ENCODE assay signal across 8 mouse cellular contexts in genomic region chr14:52101285-52102157, GRCm38 (mm10). TPM values are rescaled to one million over a fixed set of nuclear protein-coding genes. Genes with fewer than 3 reads are reported as not detected.
DNase-seq lines count a peak whose midpoint lies in the region; ATAC-seq and TF ChIP-seq lines count a peak whose summit lies in the region.

No protein-coding gene starts in this region.

- no peaks in the 10 kb centered on the region for H3K36me3 ChIP-seq in kidney, postnatal 0 days (ENCODE audit: insufficient read depth, low read length)
- H3K36me3 ChIP-seq in embryonic facial prominence, embryonic 10.5 days (replicated peaks): peaks cover 46% of the 10 kb centered on the region
- H3K36me3 ChIP-seq in intestine, embryonic 14.5 days (ENCODE audit: control insufficient read depth, insufficient read depth, low read length): peaks cover 26% of the 10 kb centered on the region
- peaks cover 21% of the 10 kb centered on the region for H3K36me3 ChIP-seq in myocyte (ENCODE audit: control insufficient read depth, insufficient read depth)

- WGBS in kidney, postnatal 0 days: 29% methylated on average over 1 of the region's 1 CpGs
- WGBS in embryonic facial prominence, embryonic 10.5 days: 88% methylated on average over 1 of the region's 1 CpGs
- WGBS in intestine, embryonic 14.5 days: 64% methylated on average over 1 of the region's 1 CpGs

- H3K4me1 ChIP-seq in kidney, postnatal 0 days (replicated peaks; ENCODE audit: insufficient read depth, low read length): peaks cover 26% of the 10 kb centered on the region
- H3K4me1 ChIP-seq in embryonic facial prominence, embryonic 10.5 days: peaks cover 31% of the 10 kb centered on the region
- H3K4me1 ChIP-seq in intestine, embryonic 14.5 days (replicated peaks; ENCODE audit: control insufficient read depth, insufficient read depth, low read length): peaks cover 20% of the 10 kb centered on the region

- ATAC-seq in kidney, postnatal 0 days (replicated peaks; ENCODE audit: low FRiP score, low read depth): no peak
- no peak for ATAC-seq in intestine, embryonic 14.5 days (replicated peaks; ENCODE audit: low FRiP score, low TSS enrichment, low read depth)

- no peak for DNase-seq in kidney, postnatal 0 days (ENCODE audit: low spot score)
- no peak for DNase-seq in kidney, adult 11 months
- DNase-seq in embryonic facial prominence, embryonic 10.5 days (ENCODE audit: low spot score): no peak
- DNase-seq in intestine, embryonic 14.5 days (ENCODE audit: low spot score): no peak
- DNase-seq in cerebellum, postnatal 14 days: no peak
- no peak for DNase-seq in adrenal gland, postnatal 36 days
- DNase-seq in kidney, adult 8-10 months: no peak

- H3K9me3 ChIP-seq in kidney, postnatal 0 days (replicated peaks; ENCODE audit: low read length): no peaks in the 10 kb centered on the region
- H3K9me3 ChIP-seq in embryonic facial prominence, embryonic 10.5 days: no peaks in the 10 kb centered on the region
- no peaks in the 10 kb centered on the region for H3K9me3 ChIP-seq in intestine, embryonic 14.5 days (ENCODE audit: control insufficient read depth, low read length)

- H3K9ac ChIP-seq in kidney, postnatal 0 days (ENCODE audit: low read depth, low read length): no peak overlapping the region
- H3K9ac ChIP-seq in intestine, embryonic 14.5 days (ENCODE audit: low read length): no peak overlapping the region

- no peak for TF ChIP-seq CTCF in kidney, postnatal 0 days (IDR thresholded peaks at IDR 0.05; ENCODE audit: low read depth)

- peak overlapping the region; percentile 67 for H3K4me2 ChIP-seq in kidney, postnatal 0 days (ENCODE audit: low read length)
- peak overlapping the region; percentile 89 for H3K4me2 ChIP-seq in intestine, embryonic 14.5 days (ENCODE audit: low read length)
- H3K4me2 ChIP-seq in myocyte (ENCODE audit: low read depth): peak overlapping the region; percentile 94

- H3K27ac ChIP-seq in kidney, postnatal 0 days: no peak overlapping the region
- H3K27ac ChIP-seq in embryonic facial prominence, embryonic 10.5 days (replicated peaks): no peak overlapping the region
- no peak overlapping the region for H3K27ac ChIP-seq in intestine, embryonic 14.5 days (ENCODE audit: low read depth)

- H3K27me3 ChIP-seq in kidney, postnatal 0 days (ENCODE audit: insufficient read depth, low read length): no peaks in the 10 kb centered on the region
- no peaks in the 10 kb centered on the region for H3K27me3 ChIP-seq in embryonic facial prominence, embryonic 10.5 days (replicated peaks; ENCODE audit: low read depth, poor library complexity, severe bottlenecking)
- no peaks in the 10 kb centered on the region for H3K27me3 ChIP-seq in intestine, embryonic 14.5 days (replicated peaks; ENCODE audit: control insufficient read depth, insufficient read depth, low read length)
- no peaks in the 10 kb centered on the region for H3K27me3 ChIP-seq in myocyte (ENCODE audit: control insufficient read depth, insufficient read depth, insufficient read length)

- peak overlapping the region; percentile 13; the same call in 1 of the 2 replicates for H3K4me3 ChIP-seq in kidney, postnatal 0 days (replicated peaks; ENCODE audit: low read depth, low read length)
- peak overlapping the region; percentile 98 for H3K4me3 ChIP-seq in embryonic facial prominence, embryonic 10.5 days
- peak overlapping the region; percentile 85 for H3K4me3 ChIP-seq in intestine, embryonic 14.5 days (ENCODE audit: low read depth, low read length)
- H3K4me3 ChIP-seq in myocyte: peak overlapping the region; percentile 99

- TF ChIP-seq POLR2A in myocyte (IDR thresholded peaks at IDR 0.05; ENCODE audit: insufficient read length, low read depth): no peak

- H3ac ChIP-seq in myocyte (ENCODE audit: control insufficient read depth, insufficient read length): no peak overlapping the region

- H3K79me2 ChIP-seq in myocyte (ENCODE audit: control insufficient read depth, insufficient read depth): peaks cover 72% of the 10 kb centered on the region

TF ChIP-seq in myocyte, 11 proteins besides CTCF, POLR2A, EP300 and RAD21:
- no peak for TF ChIP-seq TCF12 (IDR thresholded peaks at IDR 0.05; ENCODE audit: insufficient read depth, poor library complexity, severe bottlenecking)
- no peak for TF ChIP-seq E2F4 (IDR thresholded peaks at IDR 0.05; ENCODE audit: insufficient read depth)
- TF ChIP-seq MAX (IDR thresholded peaks at IDR 0.05; ENCODE audit: low read depth): no peak
- no peak for TF ChIP-seq MYOD1 (IDR thresholded peaks at IDR 0.05; ENCODE audit: control insufficient read depth in 1 of 3, insufficient read length in 2 of 3, low read depth in 2 of 3)
- TF ChIP-seq CEBPB (IDR thresholded peaks at IDR 0.05; ENCODE audit: insufficient read depth, poor library complexity, severe bottlenecking): no peak
- TF ChIP-seq MYOG (IDR thresholded peaks at IDR 0.05; ENCODE audit: control insufficient read depth in 1 of 3, insufficient read depth in 1 of 3, insufficient read length in 2 of 3, low read depth in 2 of 3): no peak
- no peak for TF ChIP-seq TCF3 (IDR thresholded peaks at IDR 0.05; ENCODE audit: insufficient read length, low read depth)
- TF ChIP-seq USF1 (IDR thresholded peaks at IDR 0.05; ENCODE audit: low read depth): no peak
- no peak for TF ChIP-seq SRF (IDR thresholded peaks at IDR 0.05; ENCODE audit: control insufficient read depth, insufficient read length, low read depth)
- TF ChIP-seq POLR2AphosphoS2 (IDR thresholded peaks at IDR 0.05; ENCODE audit: insufficient read length, low read depth): no peak
- TF ChIP-seq REST (IDR thresholded peaks at IDR 0.05; ENCODE audit: insufficient read depth, insufficient read length): no peak

RNA-seq across cellular contexts. Expression of gene Hnrnpc, which starts 2.3 kb away (rescaled TPM):
- 367 and 400 TPM in 2 replicates for polyA plus RNA-seq in kidney, postnatal 0 days (2015; fragmentation: Nextera tagmentation; extraction: Ambion mirVana)
- 893 and 906 TPM in 2 replicates for polyA plus RNA-seq in embryonic facial prominence, embryonic 10.5 days (2016; fragmentation: Nextera tagmentation; extraction: Ambion mirVana)
- 530 and 607 TPM in 2 replicates for polyA plus RNA-seq in intestine, embryonic 14.5 days (2014; fragmentation: Nextera tagmentation; extraction: Ambion mirVana)
- 147 TPM for polyA plus RNA-seq in myocyte (2012; fragmentation: generic; extraction: Trizol)
- total RNA-seq in adrenal gland, postnatal 36 days (2021): 100 to 1,000 TPM; 209 to 332 TPM

RNA-seq across cellular contexts. Expression of gene Rpgrip1, which starts 9.0 kb away (rescaled TPM):
- polyA plus RNA-seq in kidney, postnatal 0 days (2015; fragmentation: Nextera tagmentation; extraction: Ambion mirVana): 51.1 and 51.2 TPM in 2 replicates
- 129 and 133 TPM in 2 replicates for polyA plus RNA-seq in embryonic facial prominence, embryonic 10.5 days (2016; fragmentation: Nextera tagmentation; extraction: Ambion mirVana)
- polyA plus RNA-seq in intestine, embryonic 14.5 days (2014; fragmentation: Nextera tagmentation; extraction: Ambion mirVana): 76.9 and 83.0 TPM in 2 replicates
- 0.47 TPM for polyA plus RNA-seq in myocyte (2012; fragmentation: generic; extraction: Trizol)
- total RNA-seq in adrenal gland, postnatal 36 days (2021): under 1 TPM; 0.33 to 0.93 TPM

RNA-seq across cellular contexts. Expression of gene Olfr221, which starts 59.3 kb away (rescaled TPM):
- polyA plus RNA-seq in kidney, postnatal 0 days (2015; fragmentation: Nextera tagmentation; extraction: Ambion mirVana): not detected in 2 replicates
- polyA plus RNA-seq in embryonic facial prominence, embryonic 10.5 days (2016; fragmentation: Nextera tagmentation; extraction: Ambion mirVana): not detected in 2 replicates
- polyA plus RNA-seq in intestine, embryonic 14.5 days (2014; fragmentation: Nextera tagmentation; extraction: Ambion mirVana): not detected in 2 replicates
- not detected for polyA plus RNA-seq in myocyte (2012; fragmentation: generic; extraction: Trizol)
- total RNA-seq in adrenal gland, postnatal 36 days (2021): not detected

Comparison
In these comparisons a context has a peak if more than half of its experiments do, and no peak if none do; other contexts are left out.
1. H3K4me3 ChIP-seq: peak in every context shown above with its lines; median percentile 99 in myocyte; 98 in embryonic facial prominence, embryonic 10.5 days; 85 in intestine, embryonic 14.5 days; 13 in kidney, postnatal 0 days.
2. RNA of gene Rpgrip1, which starts 9.0 kb away (polyA plus RNA-seq): 129 to 133 TPM in embryonic facial prominence, embryonic 10.5 days, 76.9 to 83.0 TPM in intestine, embryonic 14.5 days and 51.1 to 51.2 TPM in kidney, postnatal 0 days; 0.47 TPM in myocyte (single experiment); every median in the first group is over 10 times any median in the second.
3. Peak in every context shown above with its lines, with median percentiles within 50 percentile points of each other: H3K4me2 ChIP-seq.